Mouse (Mus musculus) ES-Bruce4 (cell line): ENCODE measurements around the gene Gm6614.

Experiments
- CTCF ChIP-seq: IDR thresholded peaks from one replicate; pipeline ENCODE4 v1.8.1; 2011; ENCODE audit warnings: low read depth, low read length
- POLR2A ChIP-seq: IDR thresholded peaks from one replicate; pipeline ENCODE4 v1.8.1; 2011; ENCODE audit warnings: low read length; ENCODE audit not compliant: insufficient read depth

DNA sequence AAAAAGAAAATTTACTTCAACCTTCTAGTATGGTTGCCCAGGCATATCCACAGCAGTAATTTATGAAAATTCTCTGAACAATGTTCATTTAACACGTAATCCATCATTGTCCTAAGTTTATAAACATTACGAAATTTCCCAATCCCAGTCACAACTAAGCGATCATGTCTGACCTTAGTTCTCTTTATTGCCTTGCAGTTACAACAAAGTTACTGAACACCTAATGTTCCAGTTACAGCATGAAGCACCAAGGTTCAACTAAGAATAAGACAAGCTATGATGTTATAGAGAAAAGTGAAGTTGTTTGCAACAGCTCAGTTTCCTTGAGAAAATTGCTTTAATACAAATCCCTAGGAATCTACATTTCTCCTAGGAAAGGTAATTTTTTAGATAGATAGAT is 10.5 kb upstream of the Gm6614 start:
- TF ChIP-seq CTCF (no peak), POLR2A (no peak)
